Mouse (Mus musculus) erythroblast, embryonic 14.5 days (primary cell): ENCODE measurements around the gene Psen1. TPM values are rescaled to one million over a fixed set of nuclear protein-coding genes. Genes with fewer than 3 reads are reported as not detected.

Source experiments
- H3K27me3 ChIP-seq: 2 replicates; pipeline ENCODE4 v1.6.1; 2012; ENCODE audit warnings: inconsistent platforms; ENCODE audit not compliant: control insufficient read depth
- H3K36me3 ChIP-seq: 2 replicates; pipeline ENCODE4 v1.6.1; 2012; ENCODE audit warnings: mild to moderate bottlenecking, inconsistent platforms; ENCODE audit not compliant: control insufficient read depth
- H3K4me1 ChIP-seq: 2 replicates; pipeline ENCODE4 v1.6.1; 2012; ENCODE audit warnings: inconsistent platforms; ENCODE audit not compliant: control insufficient read depth
- H3K4me3 ChIP-seq: replicated peaks from 2 replicates; pipeline ENCODE3; 2012; ENCODE audit warnings: moderate library complexity, mild to moderate bottlenecking, inconsistent platforms
- H3K9me3 ChIP-seq: 2 replicates; pipeline ENCODE4 v1.6.1; 2012; ENCODE audit warnings: low read length, inconsistent platforms, mixed read lengths; ENCODE audit not compliant: control insufficient read depth
- GATA1 ChIP-seq: IDR thresholded peaks from 2 replicates; pipeline ENCODE4 v1.6.1; 2012; ENCODE audit warnings: low read length, inconsistent platforms, mixed read lengths
- TAL1 ChIP-seq: IDR thresholded peaks from 3 replicates; pipeline ENCODE4 v1.6.1; 2012; ENCODE audit warnings: low read length, inconsistent platforms, mixed read lengths
- polyA plus RNA-seq: library from polyadenylated mRNA; stranded (reverse); fragments of >175 nt; gene quantifications from 2 replicates; pipeline ENCODE4 v1.2.3, GENCODE M21; 2012

Gene Psen1
- polyA plus RNA-seq, 1 experiment = 0.65 TPM

DNA sequence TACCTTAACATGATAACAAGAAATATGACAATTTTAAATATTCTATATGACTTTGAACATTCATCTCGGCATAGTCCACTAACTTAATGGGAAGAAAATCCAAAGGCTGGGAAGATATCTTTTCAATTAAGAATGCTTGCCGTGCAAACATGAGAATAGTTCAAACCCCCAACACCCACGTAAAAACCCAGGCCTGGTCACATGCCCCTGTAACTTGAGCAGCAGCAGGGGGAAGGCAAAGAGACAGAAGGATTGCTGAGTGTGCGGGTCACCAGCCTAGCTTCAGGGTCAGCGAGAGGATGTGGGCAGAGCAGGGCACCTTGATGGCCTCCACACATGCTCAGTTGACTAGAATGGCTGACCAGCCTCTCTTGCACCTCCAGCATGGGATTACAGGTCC is 53.8 kb downstream of the Psen1 start:
- TF ChIP-seq TAL1 = no peak
- TF ChIP-seq GATA1 = no peak
- Histone ChIP-seq H3K36me3 (peaks cover 3% of the 10 kb centered on the region; the same call in 1 of the 2 replicates), H3K27me3 (no peaks in the 10 kb centered on the region), H3K4me1 (no peaks in the 10 kb centered on the region), H3K9me3 (no peaks in the 10 kb centered on the region), H3K4me3 (no peak overlapping the region)

DNA sequence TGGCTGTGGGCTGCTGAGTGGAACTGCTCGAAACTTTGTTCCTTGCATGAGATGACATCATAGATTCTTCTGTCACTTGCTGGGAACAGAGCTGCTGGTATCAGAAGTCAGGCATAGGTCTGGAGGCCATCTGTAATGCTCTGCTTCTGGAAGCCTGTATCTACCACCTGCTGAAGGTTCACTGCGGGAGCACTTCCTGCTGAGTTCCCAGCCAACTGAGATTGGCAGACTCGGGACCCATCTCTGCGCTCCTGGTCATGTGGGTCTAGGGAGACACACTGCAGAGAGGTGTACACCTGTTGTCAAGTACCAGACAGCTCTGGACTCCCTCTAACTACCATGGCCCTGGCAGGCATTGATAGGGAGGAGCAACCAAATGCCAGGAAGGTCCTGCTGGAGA is 54.9 kb downstream of the Psen1 start:
- no peak for TF ChIP-seq GATA1
- no peak for TF ChIP-seq TAL1
- Histone ChIP-seq H3K36me3 (no peaks in the 10 kb centered on the region), H3K27me3 (no peaks in the 10 kb centered on the region), H3K4me3 (no peak overlapping the region), H3K9me3 (no peaks in the 10 kb centered on the region), H3K4me1 (no peaks in the 10 kb centered on the region)

DNA sequence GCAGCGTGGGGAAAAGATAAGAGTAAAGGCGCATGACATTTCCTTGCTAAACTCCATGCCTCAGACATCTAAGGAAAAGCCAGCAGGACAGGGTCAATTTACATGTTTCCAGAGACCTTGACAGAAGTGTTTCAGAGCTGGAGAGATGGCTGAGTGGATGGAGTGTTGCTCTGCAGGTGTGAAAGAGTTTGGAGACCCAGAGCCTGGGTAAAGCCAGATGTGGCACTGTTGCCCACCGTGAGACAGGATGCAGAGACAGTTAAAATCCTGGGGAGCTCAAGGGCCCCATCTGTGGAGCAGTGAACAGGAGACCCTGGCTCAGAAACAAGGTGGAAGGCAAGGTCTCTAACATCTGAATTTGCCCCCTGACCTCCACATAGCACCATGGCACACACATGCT is 55.8 kb downstream of the Psen1 start:
- no peaks in the 10 kb centered on the region for H3K27me3 ChIP-seq
- H3K36me3 ChIP-seq = no peaks in the 10 kb centered on the region
- no peak overlapping the region for H3K4me3 ChIP-seq
- no peak for TF ChIP-seq TAL1
- TF ChIP-seq GATA1 = no peak
- H3K9me3 ChIP-seq = no peaks in the 10 kb centered on the region
- no peaks in the 10 kb centered on the region for H3K4me1 ChIP-seq

DNA sequence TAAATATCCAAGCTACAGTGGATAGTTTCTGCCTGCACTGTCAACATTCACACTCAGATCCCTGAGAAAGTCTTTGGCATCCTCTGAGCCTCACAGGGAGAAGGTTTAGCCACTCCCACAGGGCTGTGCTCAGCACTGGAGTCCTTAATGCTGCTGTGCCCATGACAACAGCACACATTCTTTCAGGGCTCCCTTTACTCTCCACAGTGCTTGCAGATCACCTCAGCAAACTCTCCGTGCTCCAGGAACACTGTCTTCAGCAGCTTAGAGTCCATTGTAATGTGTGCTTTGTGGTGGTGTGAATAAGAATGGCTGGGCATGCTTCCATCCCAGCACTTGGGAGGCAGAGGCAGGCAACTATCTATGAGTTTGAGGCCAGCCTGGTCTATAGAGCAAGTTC is 61.2 kb downstream of the Psen1 start:
- Histone ChIP-seq H3K9me3 (no peaks in the 10 kb centered on the region), H3K27me3 (no peaks in the 10 kb centered on the region), H3K4me1 (no peaks in the 10 kb centered on the region), H3K36me3 (no peaks in the 10 kb centered on the region), H3K4me3 (no peak overlapping the region)
- TF ChIP-seq TAL1 (no peak), GATA1 (no peak)

DNA sequence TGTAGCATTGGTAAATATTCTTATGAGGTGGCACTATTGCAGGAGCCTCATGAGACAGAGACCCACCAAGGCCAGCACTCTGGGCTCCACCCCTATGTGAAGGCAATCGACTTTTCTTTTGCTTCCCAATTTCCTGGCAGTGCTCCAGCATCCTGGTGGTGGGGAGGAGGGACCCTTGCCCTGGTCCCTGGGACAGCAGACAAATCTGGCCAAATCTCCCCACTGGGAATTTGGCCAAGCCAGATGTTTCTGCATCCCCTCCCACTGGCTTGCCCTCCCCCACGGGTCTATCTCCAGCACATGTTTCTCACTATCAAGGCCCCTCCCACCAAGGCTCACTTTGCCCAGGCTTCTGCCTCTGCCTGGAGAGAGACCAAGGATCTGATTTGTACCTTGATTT is 64.5 kb downstream of the Psen1 start:
- Histone ChIP-seq H3K27me3 (no peaks in the 10 kb centered on the region), H3K9me3 (no peaks in the 10 kb centered on the region), H3K4me3 (no peak overlapping the region), H3K4me1 (no peaks in the 10 kb centered on the region), H3K36me3 (no peaks in the 10 kb centered on the region)
- TF ChIP-seq GATA1 = no peak
- TF ChIP-seq TAL1 = no peak

DNA sequence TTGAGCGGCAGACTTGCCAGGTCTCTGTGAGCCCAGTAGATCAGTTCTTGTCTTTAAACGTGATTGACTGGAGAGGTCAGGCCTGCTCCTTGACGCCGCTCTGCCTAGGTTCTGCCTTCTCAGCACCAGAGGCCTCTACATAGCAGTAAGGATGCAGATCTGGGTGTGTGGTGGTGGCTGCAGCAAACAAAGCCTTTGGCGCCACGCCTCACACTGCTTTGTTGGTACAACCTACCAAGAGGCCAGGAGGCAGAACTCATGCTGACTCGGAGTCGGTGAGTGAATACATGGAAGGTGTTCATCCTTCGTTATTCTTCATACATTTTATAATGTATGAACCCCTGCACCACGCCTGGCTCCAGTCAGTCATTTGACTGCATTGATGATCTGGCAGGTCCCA is 70.8 kb downstream of the Psen1 start:
- no peak for TF ChIP-seq GATA1
- Histone ChIP-seq H3K4me1 (peaks cover 1% of the 10 kb centered on the region; the same call in 1 of the 2 replicates), H3K36me3 (no peaks in the 10 kb centered on the region), H3K9me3 (no peaks in the 10 kb centered on the region), H3K27me3 (peaks cover 27% of the 10 kb centered on the region), H3K4me3 (no peak overlapping the region)

DNA sequence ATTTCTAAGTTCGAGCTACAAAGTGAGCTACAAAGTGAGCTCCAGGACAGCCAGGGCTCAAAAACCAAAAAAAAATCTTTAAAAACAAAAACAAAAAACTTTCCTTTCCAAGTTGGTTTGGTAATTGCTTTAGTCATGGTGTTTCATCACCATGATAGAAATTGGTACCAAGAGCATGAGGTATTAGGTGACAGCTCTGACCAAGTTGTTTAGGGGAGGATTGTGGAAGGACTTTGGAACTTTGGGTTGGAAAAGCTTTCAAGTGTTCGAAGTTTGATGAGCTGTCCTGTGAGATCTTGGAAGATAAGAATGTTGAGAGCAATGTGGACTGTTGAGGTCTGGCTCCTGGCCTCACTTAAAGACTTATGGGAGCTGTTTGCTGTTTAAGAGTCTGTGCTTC is 72.2 kb downstream of the Psen1 start:
- Histone ChIP-seq H3K27me3 (peaks cover 41% of the 10 kb centered on the region), H3K36me3 (no peaks in the 10 kb centered on the region), H3K9me3 (no peaks in the 10 kb centered on the region), H3K4me1 (peaks cover 3% of the 10 kb centered on the region), H3K4me3 (no peak overlapping the region)
- TF ChIP-seq TAL1 (no peak), GATA1 (no peak)

DNA sequence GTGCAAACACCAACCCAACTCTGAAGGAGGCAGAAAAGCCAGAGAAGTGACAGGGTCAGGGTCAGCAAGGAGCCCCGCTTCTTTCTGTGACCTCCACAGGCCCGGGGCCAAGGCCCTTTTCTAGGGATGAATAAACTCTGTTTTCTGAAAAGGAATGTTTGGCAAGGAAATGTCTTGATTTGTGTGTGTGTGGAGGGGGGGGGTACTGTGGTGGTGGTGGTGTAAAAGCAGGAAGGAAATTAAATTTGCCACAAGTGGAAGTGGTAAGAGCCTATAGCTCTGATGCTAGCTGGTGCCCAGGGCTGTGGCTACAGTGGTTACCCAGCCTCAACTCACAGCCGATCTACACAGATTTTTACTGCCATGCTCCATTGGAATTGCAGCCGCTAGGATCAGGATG is 74.8 kb downstream of the Psen1 start:
- Histone ChIP-seq H3K27me3 (peaks cover 47% of the 10 kb centered on the region), H3K9me3 (no peaks in the 10 kb centered on the region), H3K4me3 (no peak overlapping the region), H3K4me1 (peaks cover 3% of the 10 kb centered on the region), H3K36me3 (no peaks in the 10 kb centered on the region)
- no peak for TF ChIP-seq GATA1
- TF ChIP-seq TAL1 = no peak

DNA sequence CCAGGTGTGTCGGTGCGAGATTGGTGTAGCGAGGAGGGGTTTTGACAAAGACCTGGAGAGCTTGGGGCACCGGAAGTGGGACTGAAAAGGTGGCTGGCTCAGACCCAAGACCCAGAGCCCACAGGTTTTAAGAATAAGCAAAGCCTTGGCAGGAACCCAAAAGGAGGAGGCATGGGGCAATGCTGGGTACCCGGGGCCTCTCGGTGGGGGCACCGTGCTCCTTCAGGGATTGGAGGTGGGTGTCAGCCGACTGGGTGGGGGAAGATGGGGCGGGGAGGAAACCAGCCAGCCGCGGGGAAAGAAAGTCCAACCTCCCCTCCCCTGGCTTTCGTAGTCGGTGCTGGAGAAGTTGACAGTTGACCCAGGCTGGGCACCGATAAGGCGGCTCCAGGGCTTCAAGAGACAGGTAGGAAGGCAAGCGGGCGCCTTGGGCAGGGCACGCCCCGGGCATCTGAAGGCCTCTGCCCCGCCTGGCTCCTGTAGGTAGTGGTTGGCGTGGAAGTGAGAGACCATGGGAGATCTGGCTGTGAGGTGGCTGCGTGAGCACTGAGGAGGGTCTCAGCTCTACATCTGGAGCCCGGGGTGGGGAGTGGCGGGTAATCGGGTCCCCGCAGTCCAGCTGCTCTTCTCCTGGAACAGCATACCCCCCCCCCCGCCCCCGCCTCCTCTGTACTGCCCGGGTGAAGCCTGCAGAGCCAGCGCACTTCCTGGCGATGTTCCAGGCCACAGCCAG is 75.5 kb downstream of the Psen1 start, which contains the start of gene Papln:
TSS of gene Papln (plus strand) at position 324 of the 733 bp plus-strand sequence.
- Histone ChIP-seq H3K36me3 (no peaks in the 10 kb centered on the region), H3K4me1 (peaks cover 3% of the 10 kb centered on the region), H3K4me3 (peak within 1 kb of the TSS; percentile 33), H3K9me3 (no peaks in the 10 kb centered on the region), H3K27me3 (peaks cover 47% of the 10 kb centered on the region)
- TF ChIP-seq TAL1 (no peak), GATA1 (no peak)

DNA sequence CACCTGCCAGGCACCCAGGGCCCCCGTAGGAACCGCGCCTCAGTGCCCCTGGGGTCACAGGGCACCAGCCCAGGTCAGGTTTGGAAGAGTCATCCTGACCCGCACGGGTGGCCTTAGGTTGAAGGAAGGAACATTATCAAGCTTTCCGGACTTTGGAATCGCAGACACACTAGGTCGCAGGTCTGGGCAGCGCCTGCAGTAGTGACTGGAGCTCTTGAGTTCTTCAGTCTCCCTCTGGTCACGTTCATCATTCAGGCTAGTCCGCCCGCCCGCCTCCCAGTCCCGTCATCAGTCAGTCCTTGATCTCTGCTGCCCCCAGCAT is 76.1 kb downstream of the Psen1 start:
- Histone ChIP-seq H3K27me3 (peaks cover 49% of the 10 kb centered on the region), H3K36me3 (no peaks in the 10 kb centered on the region), H3K4me1 (peaks cover 3% of the 10 kb centered on the region), H3K9me3 (no peaks in the 10 kb centered on the region), H3K4me3 (peak overlapping the region; percentile 24)
- no peak for TF ChIP-seq GATA1
- TF ChIP-seq TAL1 = no peak
